Mouse (Mus musculus) lung, adult 2 months (tissue): ENCODE results near the gene Tor1aip2.

Source experiments
- CTCF ChIP-seq: fragments of 200-500 bp; IDR thresholded peaks from 2 replicates; pipeline ENCODE4 v1.5.1; 2011; ENCODE audit warnings: mild to moderate bottlenecking, low read length, control low read depth; ENCODE audit not compliant: insufficient read depth
- POLR2A ChIP-seq: fragments of 200-500 bp; IDR thresholded peaks from 2 replicates; pipeline ENCODE4 v1.6.1; 2011; ENCODE audit warnings: low read depth, mild to moderate bottlenecking, control low read depth, low read length, borderline replicate concordance; ENCODE audit errors: extremely low read depth

DNA sequence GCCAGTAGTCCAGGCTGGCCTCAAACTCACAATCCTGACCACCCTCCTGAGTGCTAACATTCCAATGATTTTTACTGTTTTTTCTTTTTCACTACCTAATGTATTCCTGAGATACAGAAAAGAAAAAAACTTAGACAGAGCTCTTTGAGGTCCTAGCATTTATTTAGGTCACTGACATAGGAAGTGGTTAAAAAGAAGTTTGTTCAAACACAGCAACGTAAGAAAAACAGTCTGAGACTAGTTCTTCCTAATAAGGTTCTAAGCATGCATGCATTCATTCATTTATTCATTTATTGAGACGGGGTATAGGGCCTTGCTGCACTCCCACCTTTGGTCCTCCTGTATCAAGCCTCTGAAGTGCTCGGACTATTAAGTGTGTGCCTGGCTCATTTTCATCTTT, 7.4 kb upstream of the Tor1aip2 start:
- TF ChIP-seq CTCF = no peak
- TF ChIP-seq POLR2A = no peak
